Mouse (Mus musculus) embryonic fibroblast, embryonic 13.5 days (primary cell): ENCODE measurements around the gene Vac14. TPM values are rescaled to one million over a fixed set of nuclear protein-coding genes. Genes with fewer than 3 reads are reported as not detected.

Experiments used
- H3K27ac ChIP-seq: 2 replicates; pipeline ENCODE4 v1.5.1; 2012; ENCODE audit warnings: low read length, control low read depth, inconsistent platforms; ENCODE audit not compliant: insufficient read depth
- H3K4me1 ChIP-seq: 2 replicates; pipeline ENCODE4 v1.6.1; 2011; ENCODE audit warnings: low read length; ENCODE audit not compliant: control insufficient read depth, insufficient read depth
- H3K4me3 ChIP-seq: 2 replicates; pipeline ENCODE4 v1.5.1; 2011; ENCODE audit warnings: mild to moderate bottlenecking, control low read depth, low read length; ENCODE audit not compliant: insufficient read depth
- CTCF ChIP-seq: IDR thresholded peaks from 2 replicates; pipeline ENCODE4 v1.5.1; 2011; ENCODE audit warnings: mild to moderate bottlenecking, control low read depth, low read length, moderate library complexity, borderline replicate concordance; ENCODE audit not compliant: insufficient read depth
- POLR2A ChIP-seq: IDR thresholded peaks from 2 replicates; pipeline ENCODE4 v1.6.1; 2011; ENCODE audit warnings: low read depth, mild to moderate bottlenecking, control low read depth, low read length, moderate library complexity
- polyA plus RNA-seq: library from polyadenylated mRNA; stranded (reverse); fragments of >200 nt; gene quantifications from 2 replicates; pipeline ENCODE4 v1.2.4, GENCODE M21; 2011; ENCODE audit warnings: low read depth; ENCODE audit not compliant: missing spikeins, insufficient read length

Vac14 gene
- polyA plus RNA-seq, 1 experiment, result 21.1 TPM

GRCm38 (mm10) chr8:110733036-110733435, 114.7 kb downstream of the Vac14 start:
- Histone ChIP-seq H3K27ac (no peak overlapping the region), H3K4me3 (no peak overlapping the region), H3K4me1 (no peaks in the 10 kb centered on the region)
- TF ChIP-seq CTCF (no peak), POLR2A (no peak)

GRCm38 (mm10) chr8:110738591-110739195, 120.3 kb downstream of the Vac14 start:
- Histone ChIP-seq H3K4me3 (no peak overlapping the region), H3K4me1 (no peaks in the 10 kb centered on the region), H3K27ac (no peak overlapping the region)
- TF ChIP-seq POLR2A (no peak), CTCF (no peak)

DNA sequence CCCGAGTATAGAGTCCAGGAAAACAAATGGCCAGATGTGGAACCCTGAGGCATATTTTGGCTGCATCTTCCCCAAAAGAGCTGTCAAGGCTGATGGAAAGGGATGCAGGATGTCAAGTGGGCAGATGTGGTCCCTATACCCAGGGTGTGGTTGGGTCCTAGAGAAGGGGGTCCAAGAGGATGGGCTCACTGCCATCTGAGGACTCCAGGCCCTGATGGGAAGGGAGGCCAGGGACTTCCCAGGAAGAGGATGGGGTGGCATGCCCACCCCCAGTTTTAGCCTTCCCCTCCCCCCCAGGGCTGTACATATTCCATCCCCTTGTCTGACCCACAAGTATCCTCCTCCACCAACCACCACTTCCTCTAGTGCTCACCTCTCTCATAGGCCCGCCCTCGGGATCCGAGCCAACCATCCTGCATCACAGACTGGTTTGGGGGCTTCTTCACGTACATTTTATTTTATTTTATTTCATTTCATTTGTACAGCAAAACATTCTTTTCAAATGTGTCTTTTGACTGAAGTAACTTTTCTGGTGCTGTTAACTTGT, 122.3 kb downstream of the Vac14 start:
- no peak for TF ChIP-seq CTCF
- TF ChIP-seq POLR2A, result no peak
- no peak overlapping the region for H3K27ac ChIP-seq
- H3K4me3 ChIP-seq, result no peak overlapping the region
- H3K4me1 ChIP-seq, result no peaks in the 10 kb centered on the region

- H3K27ac ChIP-seq, result no peak overlapping the region
- TF ChIP-seq POLR2A, result no peak
- TF ChIP-seq CTCF, result no peak
- H3K4me3 ChIP-seq, result no peak overlapping the region
- H3K4me1 ChIP-seq, result no peaks in the 10 kb centered on the region
These were observed 123.5 kb downstream of the Vac14 start for GRCm38 (mm10) chr8:110741816-110742451.

DNA sequence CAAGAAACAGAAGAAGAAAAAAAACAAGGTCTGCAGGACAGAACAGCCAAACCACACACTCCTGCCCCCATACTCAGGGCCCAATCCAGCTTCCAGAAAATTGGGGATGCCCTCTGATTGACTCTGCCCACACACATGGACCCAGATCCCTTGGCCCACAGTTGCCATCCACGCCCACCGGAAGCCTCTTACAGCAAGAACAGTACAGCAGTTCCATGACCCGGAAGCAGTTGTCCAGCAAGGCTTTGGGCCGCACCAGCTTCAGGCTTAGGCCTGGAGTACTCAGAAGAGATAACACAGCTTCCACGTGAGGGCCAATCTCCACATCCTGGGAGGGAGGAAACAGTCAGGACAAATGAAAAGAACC, 124.0 kb downstream of the Vac14 start:
- Histone ChIP-seq H3K27ac (no peak overlapping the region), H3K4me3 (no peak overlapping the region), H3K4me1 (no peaks in the 10 kb centered on the region)
- TF ChIP-seq POLR2A (no peak), CTCF (no peak)

GRCm38 (mm10) chr8:110745162-110745561, 126.8 kb downstream of the Vac14 start:
- TF ChIP-seq CTCF (no peak; the same call in 1 of the 2 replicates), POLR2A (no peak)
- Histone ChIP-seq H3K4me1 (no peaks in the 10 kb centered on the region), H3K27ac (no peak overlapping the region), H3K4me3 (no peak overlapping the region)

DNA sequence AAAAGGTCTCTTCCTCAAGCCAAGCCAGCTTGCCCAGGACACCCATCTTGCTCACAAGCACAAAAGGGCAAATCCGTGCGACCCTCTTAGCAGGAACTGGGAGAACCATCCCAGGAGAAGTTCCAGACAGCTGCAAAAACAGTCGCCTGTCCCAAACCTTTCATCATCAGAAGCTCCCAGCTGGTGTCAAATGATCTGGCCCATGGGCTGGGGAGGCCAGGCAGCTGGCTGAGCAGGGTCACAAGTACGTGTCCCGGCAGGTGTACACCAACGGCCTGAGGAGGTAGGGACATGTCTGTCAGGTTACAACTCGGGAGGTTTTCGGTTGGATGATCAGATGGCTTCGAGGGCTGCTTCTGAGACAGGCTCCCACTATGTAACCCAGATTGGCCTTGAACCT, 128.3 kb downstream of the Vac14 start:
- TF ChIP-seq CTCF (no peak), POLR2A (no peak)
- no peaks in the 10 kb centered on the region for H3K4me1 ChIP-seq

GRCm38 (mm10) chr8:110749500-110750170, 131.2 kb downstream of the Vac14 start:
- Histone ChIP-seq H3K4me3 (no peak overlapping the region), H3K4me1 (no peaks in the 10 kb centered on the region), H3K27ac (no peak overlapping the region)
- no peak for TF ChIP-seq POLR2A
- TF ChIP-seq CTCF, result no peak

More for the DNA sequence above, 128.3 kb downstream of the Vac14 start:
- no peak overlapping the region for H3K4me3 ChIP-seq
- no peak overlapping the region for H3K27ac ChIP-seq

- no peak overlapping the region for H3K27ac ChIP-seq
- TF ChIP-seq POLR2A (no peak), CTCF (no peak)
- H3K4me1 ChIP-seq, result no peaks in the 10 kb centered on the region
- no peak overlapping the region for H3K4me3 ChIP-seq
These were observed 131.9 kb downstream of the Vac14 start for GRCm38 (mm10) chr8:110750269-110750668.

GRCm38 (mm10) chr8:110751490-110751889, 133.1 kb downstream of the Vac14 start:
- Histone ChIP-seq H3K27ac (no peak overlapping the region), H3K4me1 (no peaks in the 10 kb centered on the region), H3K4me3 (no peak overlapping the region)
- TF ChIP-seq CTCF (no peak), POLR2A (no peak)
